Mouse (Mus musculus) adrenal gland, postnatal 25 days (tissue): ENCODE measurements around the gene Mycs. TPM values are rescaled to one million over a fixed set of nuclear protein-coding genes. Genes with fewer than 3 reads are reported as not detected.

Source experiments
- DNase-seq: peaks from one replicate; pipeline ENCODE4 v3.0.0; 2021; ENCODE audit warnings: mixed read lengths
- long read RNA-seq: library from polyadenylated mRNA; stranded (forward); transcript quantifications from one replicate; pipeline ENCODE4 v2.0.0, GENCODE M21; 2021
- total RNA-seq: library from RNA; stranded (reverse); gene quantifications from 2 replicates; pipeline ENCODE4 v1.2.3, GENCODE M21; 2021

Mycs gene
- total RNA-seq: not detected in 2 replicates
- long read RNA-seq: 0 reads

- no peak for DNase-seq
Observed at GRCm38 (mm10) chrX:5469165-5469564, at the start of gene Mycs. TSS of gene Mycs (minus strand) at chrX:5469265.

- DNase-seq: no peak
Observed at GRCm38 (mm10) chrX:5468022-5468421, 1.0 kb downstream of the Mycs start.

Other genes starting within 250 kb of the Mycs start
- not detected in 2 replicates for gene Btbd35f7, start 199.8 kb upstream of the Mycs start, total RNA-seq